ENCODE assay signal across 35 mouse cellular contexts in genomic region chr13:38740066-38740465, GRCm38 (mm10).
"Had no signal": no experiment of that assay in that cellular context is flagged by ENCODE, and none has a peak within 500 bp of the region (broad histone marks: within the 10 kb centered on the region; RNA-seq: fewer than 3 reads in every experiment).

No protein-coding gene starts in this region.

- H3K4me2 ChIP-seq: heart, embryonic 11.5 days; heart, embryonic 12.5 days; heart, embryonic 13.5 days; heart, embryonic 15.5 days; hindbrain, embryonic 12.5 days; hindbrain, embryonic 13.5 days; hindbrain, embryonic 14.5 days; hindbrain, embryonic 15.5 days; intestine, embryonic 15.5 days; kidney, embryonic 15.5 days had no signal

- DNase-seq: heart, adult 2 months; heart, postnatal 10 days; heart, postnatal 14 days; heart, postnatal 36 days; heart, postnatal 4 days; kidney, adult 11 months; kidney, adult 18-20 months; kidney, adult 2 months; kidney, adult 8-10 months; kidney, adult 9 months; kidney, postnatal 10 days; kidney, postnatal 14 days; kidney, postnatal 25 days; kidney, postnatal 36 days; kidney, postnatal 4 days; layer of hippocampus, adult 9-11 months had no signal

- H3K4me1 ChIP-seq: heart, embryonic 10.5 days; heart, embryonic 12.5 days; heart, embryonic 13.5 days; heart, embryonic 15.5 days; hindbrain, embryonic 10.5 days; hindbrain, embryonic 12.5 days; hindbrain, embryonic 13.5 days; hindbrain, embryonic 15.5 days; intestine, embryonic 15.5 days; kidney, embryonic 15.5 days had no signal

- ATAC-seq: hindbrain, embryonic 16.5 days; hindbrain, postnatal 0 days; inflammation-experienced regulatory T-cells, adult 6 months; intestine, embryonic 15.5 days; intestine, embryonic 16.5 days; intestine, postnatal 0 days had no signal

- H3K9me3 ChIP-seq: heart, embryonic 10.5 days; heart, embryonic 12.5 days; heart, embryonic 13.5 days; heart, embryonic 15.5 days; hindbrain, embryonic 10.5 days; hindbrain, embryonic 12.5 days; hindbrain, embryonic 13.5 days; hindbrain, embryonic 15.5 days; intestine, embryonic 15.5 days; kidney, embryonic 15.5 days had no signal

- H3K4me3 ChIP-seq: heart, adult 2 months; heart, embryonic 10.5 days; heart, embryonic 12.5 days; heart, embryonic 13.5 days; heart, embryonic 15.5 days; hindbrain, embryonic 10.5 days; hindbrain, embryonic 12.5 days; hindbrain, embryonic 13.5 days; hindbrain, embryonic 15.5 days; intestine, embryonic 15.5 days; kidney, embryonic 15.5 days; layer of hippocampus, adult 2 months had no signal

- H3K36me3 ChIP-seq: heart, embryonic 10.5 days; heart, embryonic 12.5 days; heart, embryonic 13.5 days; heart, embryonic 15.5 days; hindbrain, embryonic 10.5 days; hindbrain, embryonic 12.5 days; hindbrain, embryonic 13.5 days; hindbrain, embryonic 15.5 days; intestine, embryonic 15.5 days; kidney, embryonic 15.5 days had no signal

- H3K27me3 ChIP-seq: heart, embryonic 12.5 days; heart, embryonic 13.5 days; heart, embryonic 15.5 days; hindbrain, embryonic 12.5 days; hindbrain, embryonic 13.5 days; hindbrain, embryonic 15.5 days; intestine, embryonic 15.5 days; kidney, embryonic 15.5 days had no signal

- H3K27ac ChIP-seq: heart, adult 2 months; heart, embryonic 10.5 days; heart, embryonic 13.5 days; heart, embryonic 15.5 days; hindbrain, embryonic 10.5 days; hindbrain, embryonic 12.5 days; hindbrain, embryonic 13.5 days; hindbrain, embryonic 14.5 days; hindbrain, embryonic 15.5 days; hindbrain, postnatal 0 days; intestine, embryonic 15.5 days; kidney, embryonic 15.5 days; kidney, postnatal 0 days; layer of hippocampus, adult 2 months had no signal

- H3K9ac ChIP-seq: heart, embryonic 12.5 days; heart, embryonic 13.5 days; heart, embryonic 15.5 days; hindbrain, embryonic 12.5 days; hindbrain, embryonic 13.5 days; hindbrain, embryonic 14.5 days; hindbrain, embryonic 15.5 days; intestine, embryonic 15.5 days; kidney, embryonic 15.5 days had no signal
